Mouse (Mus musculus) ES-E14 (cell line): ENCODE measurements around the gene Epb41. TPM values are rescaled to one million over a fixed set of nuclear protein-coding genes. Genes with fewer than 3 reads are reported as not detected.

ENCODE experiments used
- DNase-seq: peaks from one replicate; pipeline ENCODE4 v3.0.0-alpha.2; 2013; ENCODE audit warnings: low read depth, low spot score
- H3K27ac ChIP-seq: 2 replicates; pipeline ENCODE4 v1.5.1; 2012; ENCODE audit warnings: low read depth, mild to moderate bottlenecking, low read length, moderate library complexity, mixed read lengths; ENCODE audit not compliant: poor library complexity, insufficient read depth, severe bottlenecking
- H3K36me3 ChIP-seq: 2 replicates; pipeline ENCODE4 v1.6.1; 2012; ENCODE audit warnings: mild to moderate bottlenecking, low read length, moderate library complexity, mixed read lengths; ENCODE audit not compliant: control insufficient read depth, poor library complexity, insufficient read depth, severe bottlenecking
- H3K4me1 ChIP-seq, 2 experiments: fragments of 150-350 bp in 1 of 2; sonication (generic) in 1 of 2; 2 replicates each; pipeline ENCODE4 v1.6.1; 2012; ENCODE audit warnings: low read length in 2 of 2, mild to moderate bottlenecking in 1 of 2, mixed read lengths in 1 of 2; ENCODE audit not compliant: control insufficient read depth in 2 of 2, insufficient read depth in 2 of 2, poor library complexity in 1 of 2
- H3K4me3 ChIP-seq, 2 experiments: fragments of 150-350 bp in 1 of 2; sonication (generic) in 1 of 2; 2 replicates each; pipeline ENCODE4 v1.5.1; 2012; ENCODE audit warnings: low read length in 2 of 2, low read depth in 1 of 2, mild to moderate bottlenecking in 1 of 2, mixed read lengths in 1 of 2; ENCODE audit not compliant: insufficient read depth in 1 of 2, poor library complexity in 1 of 2, severe bottlenecking in 1 of 2
- H3K9ac ChIP-seq: 2 replicates; pipeline ENCODE4 v1.6.1; 2012; ENCODE audit warnings: low read depth, mild to moderate bottlenecking, low read length, mixed read lengths; ENCODE audit not compliant: poor library complexity, insufficient read depth, severe bottlenecking
- H3K9me3 ChIP-seq: fragments of 150-350 bp; sonication (generic); 2 replicates; pipeline ENCODE4 v1.6.1; 2012; ENCODE audit warnings: low read depth, mild to moderate bottlenecking, low read length; ENCODE audit not compliant: control insufficient read depth, insufficient read depth
- CHD2 ChIP-seq: IDR thresholded peaks from 2 replicates; pipeline ENCODE4 v1.6.1; 2014; ENCODE audit warnings: mild to moderate bottlenecking, low read depth, low read length, inconsistent platforms
- HCFC1 ChIP-seq: IDR thresholded peaks from 2 replicates; pipeline ENCODE4 v1.6.1; 2012; ENCODE audit warnings: low read length, inconsistent platforms, borderline replicate concordance; ENCODE audit not compliant: insufficient read depth
- MAFK ChIP-seq: IDR thresholded peaks from 2 replicates; pipeline ENCODE4 v1.6.1; 2014; ENCODE audit warnings: mild to moderate bottlenecking, low read depth, low read length, inconsistent platforms; ENCODE audit not compliant: insufficient read depth
- ZC3H11A ChIP-seq: IDR thresholded peaks from 2 replicates; pipeline ENCODE4 v1.6.1; 2012; ENCODE audit warnings: low read depth, mild to moderate bottlenecking, inconsistent platforms, low read length, borderline replicate concordance
- ZNF384 ChIP-seq: IDR thresholded peaks from 2 replicates; pipeline ENCODE4 v1.6.1; 2012; ENCODE audit warnings: low read depth, low read length, inconsistent platforms
- in situ Hi-C, 2 experiments: fragments of 600-800 bp; cut with MboI; formaldehyde crosslinking; loops; one replicate each; pipeline ENCODE4 v1.15.1; 2025; ENCODE audit warnings: low sequenced_read_pairs in 2 of 2, inconsistent platforms in 1 of 2; ENCODE audit not compliant: unreplicated experiment in 2 of 2
- total RNA-seq: library from RNA; depleted of rRNA; stranded (reverse); fragments of 300-350 nt; gene quantifications from 2 replicates; pipeline ENCODE4 v1.2.3, GENCODE M21; 2012

Epb41 gene
- total RNA-seq, 1 experiment, result 16.3 TPM

GRCm38 (mm10) chr4:132043726-132044125 lies 31.4 kb downstream of the Epb41 start:
- no peaks in the 10 kb centered on the region for H3K9me3 ChIP-seq
- in situ Hi-C loops, result no loop called here

GRCm38 (mm10) chr4:132041471-132042332 lies 33.4 kb downstream of the Epb41 start:
- no peaks in the 10 kb centered on the region; the same call in 1 of the 2 replicates for H3K36me3 ChIP-seq
- H3K9me3 ChIP-seq, result no peaks in the 10 kb centered on the region
- no peak for TF ChIP-seq ZC3H11A
- no peak for TF ChIP-seq ZNF384
- in situ Hi-C loops, result no loop called here
- no peak for DNase-seq
- H3K4me3 ChIP-seq, result no peak overlapping the region
- H3K27ac ChIP-seq, result no peak overlapping the region
- H3K4me1 ChIP-seq, result no peaks in the 10 kb centered on the region
- no peak overlapping the region for H3K9ac ChIP-seq

More at GRCm38 (mm10) chr4:132043726-132044125, 31.4 kb downstream of the Epb41 start:
- no peak overlapping the region for H3K27ac ChIP-seq
- no peak for DNase-seq
- no peak overlapping the region for H3K4me3 ChIP-seq
- no peak overlapping the region for H3K9ac ChIP-seq
- TF ChIP-seq CHD2 (no peak), ZC3H11A (no peak), ZNF384 (no peak), HCFC1 (no peak)
- H3K4me1 ChIP-seq, result no peaks in the 10 kb centered on the region
- no peaks in the 10 kb centered on the region; the same call in 1 of the 2 replicates for H3K36me3 ChIP-seq

- in situ Hi-C loops, result no loop called here
- no peaks in the 10 kb centered on the region for H3K4me1 ChIP-seq
- no peak for TF ChIP-seq HCFC1
- no peaks in the 10 kb centered on the region; the same call in 1 of the 2 replicates for H3K36me3 ChIP-seq
- H3K9me3 ChIP-seq, result no peaks in the 10 kb centered on the region
- no peak overlapping the region for H3K4me3 ChIP-seq
- H3K9ac ChIP-seq, result no peak overlapping the region
- no peak for DNase-seq
- no peak overlapping the region for H3K27ac ChIP-seq
These were observed 35.0 kb downstream of the Epb41 start for GRCm38 (mm10) chr4:132039975-132040645.

- no peaks in the 10 kb centered on the region for H3K4me1 ChIP-seq
- no peak for DNase-seq
- in situ Hi-C loops, result no loop called here
- no peak overlapping the region for H3K9ac ChIP-seq
- H3K4me3 ChIP-seq, result no peak overlapping the region
- no peaks in the 10 kb centered on the region for H3K9me3 ChIP-seq
- H3K36me3 ChIP-seq, result no peaks in the 10 kb centered on the region; the same call in 1 of the 2 replicates
- TF ChIP-seq HCFC1 (no peak), ZC3H11A (no peak), MAFK (no peak), CHD2 (no peak), ZNF384 (no peak)
- H3K27ac ChIP-seq, result no peak overlapping the region
These were observed 35.6 kb downstream of the Epb41 start for GRCm38 (mm10) chr4:132039521-132039920.
